Mouse (Mus musculus) hindbrain, embryonic 11.5 days (tissue): Measurements from ENCODE around the gene Nicn1. TPM values are rescaled to one million over a fixed set of nuclear protein-coding genes. Genes with fewer than 3 reads are reported as not detected.
"Not testable (repeated sequence)": the region's sequence is repeated elsewhere in the genome, so short reads cannot be mapped to it uniquely, and the experiment has no call there.

Experiments used
- ATAC-seq: fragments of 200-750 bp; cut with Nextera tagmentation; 2 replicates; pipeline ENCODE4 v1.8.0; 2017; ENCODE audit warnings: mild to moderate bottlenecking, moderate TSS enrichment, moderate library complexity; ENCODE audit not compliant: low FRiP score
- DNase-seq: peaks from one replicate; pipeline ENCODE4 v3.0.0-alpha.2; 2015; ENCODE audit warnings: low spot score
- H3K27ac ChIP-seq: fragments of 300-500 bp; sonication (generic); 2 replicates; pipeline ENCODE4 v1.5.1; 2014; ENCODE audit warnings: mild to moderate bottlenecking, low read depth, low read length
- H3K27me3 ChIP-seq: fragments of 300-500 bp; sonication (generic); 2 replicates; pipeline ENCODE4 v1.6.1; 2014; ENCODE audit warnings: mild to moderate bottlenecking, low read length, moderate library complexity, mixed read lengths; ENCODE audit not compliant: control insufficient read depth, insufficient read depth
- H3K36me3 ChIP-seq: fragments of 300-500 bp; sonication (generic); 2 replicates; pipeline ENCODE4 v1.6.1; 2014; ENCODE audit warnings: mild to moderate bottlenecking, low read length, moderate library complexity, mixed read lengths; ENCODE audit not compliant: control insufficient read depth, insufficient read depth
- H3K4me1 ChIP-seq: fragments of 300-500 bp; sonication (generic); replicated peaks from 2 replicates; pipeline ENCODE4 v1.6.1; 2014; ENCODE audit warnings: low read length, mixed read lengths; ENCODE audit not compliant: control insufficient read depth, insufficient read depth
- H3K4me2 ChIP-seq: fragments of 300-500 bp; sonication (generic); replicated peaks from 2 replicates; pipeline ENCODE4 v1.6.1; 2014; ENCODE audit warnings: mild to moderate bottlenecking, low read depth, low read length
- H3K4me3 ChIP-seq: fragments of 300-500 bp; sonication (generic); 2 replicates; pipeline ENCODE4 v1.5.1; 2014; ENCODE audit warnings: low read depth, low read length
- H3K9ac ChIP-seq: fragments of 300-500 bp; sonication (generic); 2 replicates; pipeline ENCODE4 v1.6.1; 2014; ENCODE audit warnings: low read depth, low read length
- H3K9me3 ChIP-seq: fragments of 300-500 bp; sonication (generic); 2 replicates; pipeline ENCODE4 v1.6.1; 2016; ENCODE audit warnings: low read length; ENCODE audit not compliant: control insufficient read depth
- WGBS: fragments of 180-500 bp; shearing (Covaris S2); extraction: QIAGEN DNeasy Blood & Tissue Kit; methylation state at CpG from one replicate; pipeline ENCODE4 v1.1.7; 2014; 5-methylcytosine and 5-hydroxymethylcytosine counted together
- polyA plus RNA-seq: library from polyadenylated mRNA; unstranded; fragments of >200 nt; fragmentation: Nextera tagmentation; extraction: Ambion mirVana; gene quantifications from 2 replicates; pipeline ENCODE4 v1.2.1, GENCODE M21; 2014

Nicn1 gene
- polyA plus RNA-seq, 1 experiment from 2014 or later = 66.4 TPM

GRCm38 (mm10) chr9:108307021-108307807, 17.0 kb downstream of the Nicn1 start:
- H3K4me3 ChIP-seq = peak overlapping the region; percentile 88
- DNase-seq (no peak), ATAC-seq (no peak)
- 29% methylated on average over 12 of the region's 12 CpGs for WGBS
- peak overlapping the region; percentile 39 for H3K4me2 ChIP-seq
- H3K36me3 ChIP-seq = no peaks in the 10 kb centered on the region
- peak overlapping the region; percentile 93 for H3K9ac ChIP-seq
- peaks cover 4% of the 10 kb centered on the region; the same call in 1 of the 2 replicates for H3K4me1 ChIP-seq
- H3K9me3 ChIP-seq = no peaks in the 10 kb centered on the region
- no peaks in the 10 kb centered on the region for H3K27me3 ChIP-seq
- H3K27ac ChIP-seq = peak overlapping the region; percentile 100; the same call in 1 of the 2 replicates

- Histone ChIP-seq H3K27me3 (no peaks in the 10 kb centered on the region), H3K4me1 (peaks cover 4% of the 10 kb centered on the region; the same call in 1 of the 2 replicates), H3K4me3 (peak overlapping the region; percentile 88), H3K27ac (no peak overlapping the region), H3K9me3 (no peaks in the 10 kb centered on the region), H3K4me2 (peak overlapping the region; percentile 39), H3K36me3 (no peaks in the 10 kb centered on the region), H3K9ac (0 out of 2 replicates have a peak overlapping the region, but pooled peaks have one; percentile 5)
- ATAC-seq (no peak), DNase-seq (no peak)
- 83% methylated on average over 2 of the region's 2 CpGs for WGBS
Observed at GRCm38 (mm10) chr9:108308141-108308540, 17.9 kb downstream of the Nicn1 start.

DNA sequence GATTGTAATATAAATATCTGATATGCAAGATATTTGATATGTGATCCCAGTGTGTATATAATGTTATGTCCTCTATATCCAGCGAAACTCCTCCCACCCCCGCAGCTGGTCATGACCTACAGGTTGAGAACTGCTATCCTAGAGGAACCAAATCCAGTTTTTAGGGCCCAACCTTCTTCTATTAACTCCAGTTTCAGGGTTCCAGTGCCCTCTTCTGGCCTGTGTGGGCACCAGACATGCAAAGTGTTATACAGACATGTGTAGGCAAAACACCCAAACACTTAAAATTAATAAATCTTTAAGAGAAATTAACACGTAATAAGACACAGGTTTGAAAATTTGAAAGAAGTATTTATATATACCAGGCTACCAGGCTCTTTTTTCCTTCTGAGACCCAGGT, 27.3 kb downstream of the Nicn1 start:
- WGBS = 97% methylated on average over 3 of the region's 3 CpGs
- no peaks in the 10 kb centered on the region for H3K36me3 ChIP-seq
- DNase-seq = no peak

DNA sequence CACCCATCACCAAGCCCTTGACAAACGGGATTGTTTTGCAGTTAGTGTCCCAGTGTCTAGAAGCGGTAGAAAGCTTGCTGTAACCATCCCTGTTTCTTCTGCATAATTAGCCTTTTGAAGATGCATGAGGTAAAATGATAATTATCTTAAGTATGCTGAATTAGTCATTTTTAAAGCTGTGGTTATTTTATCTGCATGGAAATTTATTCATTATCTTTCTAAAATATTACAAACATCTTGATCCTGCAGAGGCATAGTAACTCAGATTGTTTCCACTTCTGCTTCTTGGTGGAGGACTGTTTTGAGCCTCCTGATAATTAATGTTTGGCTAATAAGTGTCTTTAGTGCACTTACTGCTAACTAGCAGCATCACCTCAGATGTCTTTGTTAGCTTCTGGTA, 28.2 kb downstream of the Nicn1 start:
- Histone ChIP-seq H3K27ac (no peak overlapping the region), H3K9me3 (no peaks in the 10 kb centered on the region), H3K4me3 (no peak overlapping the region), H3K36me3 (no peaks in the 10 kb centered on the region), H3K27me3 (no peaks in the 10 kb centered on the region), H3K4me1 (no peaks in the 10 kb centered on the region), H3K4me2 (no peak overlapping the region), H3K9ac (no peak overlapping the region)
- DNase-seq (no peak), ATAC-seq (no peak)
- WGBS = 85% methylated on average over 2 of the region's 2 CpGs

More for the DNA sequence above, 27.3 kb downstream of the Nicn1 start:
- no peaks in the 10 kb centered on the region for H3K27me3 ChIP-seq
- no peaks in the 10 kb centered on the region for H3K4me1 ChIP-seq
- no peak overlapping the region for H3K4me2 ChIP-seq
- no peak overlapping the region for H3K4me3 ChIP-seq
- ATAC-seq = no peak
- H3K9ac ChIP-seq = no peak overlapping the region
- no peak overlapping the region for H3K27ac ChIP-seq
- H3K9me3 ChIP-seq = no peaks in the 10 kb centered on the region

DNA sequence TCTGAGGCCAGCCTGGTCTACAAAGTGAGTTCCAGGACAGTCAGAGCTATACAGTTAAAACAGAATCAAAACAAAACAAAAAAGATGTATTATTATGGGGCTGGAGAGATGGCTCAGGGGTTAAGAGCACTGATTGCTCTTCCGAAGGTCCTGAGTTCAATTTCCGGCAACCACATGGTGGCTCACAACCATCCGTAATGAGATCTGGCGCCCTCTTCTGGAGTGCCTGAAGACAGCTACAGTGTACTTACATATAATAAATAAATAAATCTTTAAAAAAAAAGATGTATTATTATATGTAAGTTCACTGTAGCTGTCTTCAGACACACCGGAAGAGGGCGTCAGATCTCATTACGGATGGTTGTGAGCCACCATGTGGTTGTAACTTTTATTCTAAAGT, 31.8 kb downstream of the Nicn1 start:
- H3K36me3 ChIP-seq, H3K4me2 ChIP-seq, H3K9me3 ChIP-seq, H3K9ac ChIP-seq, H3K4me3 ChIP-seq, H3K27ac ChIP-seq, H3K27me3 ChIP-seq, ATAC-seq, DNase-seq, H3K4me1 ChIP-seq: not testable (repeated sequence)
- 91% methylated on average over 7 of the region's 7 CpGs for WGBS

DNA sequence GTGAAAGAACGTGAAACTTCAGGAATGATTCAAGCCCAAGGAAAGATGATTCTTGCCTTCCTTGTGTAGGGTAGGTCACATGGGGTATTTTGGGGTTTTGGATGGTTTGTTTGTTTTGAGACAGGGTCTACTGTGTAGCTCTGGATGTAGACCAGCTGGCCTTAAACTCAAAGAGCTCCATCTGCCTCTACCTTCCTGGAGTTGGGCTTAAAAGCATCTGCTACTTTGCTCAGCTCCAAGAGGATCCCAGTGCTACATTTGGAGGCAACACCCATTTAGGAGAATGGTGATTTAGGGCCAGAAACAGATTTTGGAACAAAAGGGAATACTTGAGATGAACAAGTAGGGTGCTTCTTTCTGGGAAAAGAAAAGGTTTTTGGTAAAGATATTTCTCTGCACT, 34.6 kb downstream of the Nicn1 start:
- H3K9me3 ChIP-seq = no peaks in the 10 kb centered on the region
- H3K9ac ChIP-seq = no peak overlapping the region
- no peaks in the 10 kb centered on the region for H3K36me3 ChIP-seq
- H3K4me1 ChIP-seq = no peaks in the 10 kb centered on the region
- ATAC-seq (no peak), DNase-seq (no peak)
- H3K27me3 ChIP-seq = no peaks in the 10 kb centered on the region
- H3K4me2 ChIP-seq = no peak overlapping the region
- H3K27ac ChIP-seq = no peak overlapping the region
- 100% methylated on average over 1 of the region's 1 CpGs for WGBS
- no peak overlapping the region for H3K4me3 ChIP-seq

- Histone ChIP-seq H3K27ac (no peak overlapping the region), H3K9me3 (no peaks in the 10 kb centered on the region), H3K36me3 (0 out of 2 replicates have a peak, but pooled peaks cover under 1% of the 10 kb centered on the region), H3K9ac (no peak overlapping the region), H3K4me1 (no peaks in the 10 kb centered on the region), H3K4me3 (no peak overlapping the region), H3K27me3 (no peaks in the 10 kb centered on the region), H3K4me2 (no peak overlapping the region)
- WGBS = 95% methylated on average over 2 of the region's 2 CpGs
- DNase-seq (no peak), ATAC-seq (no peak)
Observed at GRCm38 (mm10) chr9:108325811-108326210, 35.6 kb downstream of the Nicn1 start.

- peaks cover 2% of the 10 kb centered on the region; the same call in 1 of the 2 replicates for H3K36me3 ChIP-seq
- no peak overlapping the region; the same call in 1 of the 2 replicates for H3K4me2 ChIP-seq
- H3K9me3 ChIP-seq = no peaks in the 10 kb centered on the region
- H3K4me1 ChIP-seq = peaks cover 11% of the 10 kb centered on the region; the same call in 1 of the 2 replicates
- no peaks in the 10 kb centered on the region for H3K27me3 ChIP-seq
- WGBS = 70% methylated on average over 10 of the region's 10 CpGs
- no peak for ATAC-seq
- peak overlapping the region; percentile 95; the same call in 1 of the 2 replicates for H3K9ac ChIP-seq
- H3K4me3 ChIP-seq = no peak overlapping the region
- H3K27ac ChIP-seq = peak overlapping the region; percentile 85
- DNase-seq = no peak
Observed at GRCm38 (mm10) chr9:108337848-108338550, 47.8 kb downstream of the Nicn1 start.
